Mouse (Mus musculus) right cerebral cortex, postnatal 14 days (tissue): ENCODE results near the gene Frmpd4.
A peak's percentile ranks its signal among the peaks of the same experiment; 100 is the strongest.

ENCODE experiments used
- DNase-seq: peaks from one replicate; pipeline ENCODE4 v3.0.0; 2022

Frmpd4 gene

GRCm38 (mm10) chrX:168123589-168123965 lies 453.5 kb downstream of the Frmpd4 start:
- no peak for DNase-seq

DNA sequence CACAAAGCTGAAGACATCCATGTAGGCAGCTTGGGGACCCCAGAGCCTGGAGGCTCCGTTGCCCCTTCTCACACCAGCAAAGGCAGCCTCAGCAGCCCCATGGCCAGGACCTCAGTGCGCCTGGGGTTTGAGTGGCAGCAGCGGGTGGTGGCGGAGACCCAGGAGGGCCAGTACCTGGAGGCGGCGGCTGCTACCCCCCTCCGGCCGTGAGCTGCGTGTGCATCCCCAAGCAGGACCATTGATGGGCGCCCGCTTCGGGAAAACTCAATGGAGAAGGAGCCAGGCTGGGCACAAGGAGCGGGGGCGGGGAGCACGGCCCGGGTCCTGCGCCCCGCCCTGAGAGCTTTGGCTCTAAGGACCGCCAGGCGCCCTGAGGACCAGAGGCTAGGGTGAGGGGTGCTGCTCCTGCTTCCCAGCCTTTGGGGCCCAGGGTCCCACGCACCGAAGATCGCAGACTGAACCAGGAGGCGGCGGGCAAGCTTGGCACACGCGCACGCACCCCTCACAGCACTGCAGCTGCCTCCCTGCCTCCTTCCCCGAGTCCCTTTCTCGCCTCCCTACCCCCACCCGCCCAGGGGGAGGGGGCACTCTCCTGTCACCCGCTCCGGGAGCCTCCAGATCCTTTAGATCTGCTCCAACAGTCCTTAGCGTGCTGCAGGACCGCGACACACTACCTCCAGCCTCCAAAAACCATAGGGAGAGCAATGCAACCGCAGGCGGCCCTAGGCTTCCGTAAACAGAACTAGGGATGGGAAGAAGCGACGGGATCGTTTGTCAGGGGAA lies 454.0 kb downstream of the Frmpd4 start:
- peak; percentile 47 for DNase-seq

- DNase-seq, result peak; percentile 12
These were observed 535.4 kb downstream of the Frmpd4 start for GRCm38 (mm10) chrX:168041589-168041988.

GRCm38 (mm10) chrX:168020574-168021145 lies 556.4 kb downstream of the Frmpd4 start:
- DNase-seq, result no peak

DNA sequence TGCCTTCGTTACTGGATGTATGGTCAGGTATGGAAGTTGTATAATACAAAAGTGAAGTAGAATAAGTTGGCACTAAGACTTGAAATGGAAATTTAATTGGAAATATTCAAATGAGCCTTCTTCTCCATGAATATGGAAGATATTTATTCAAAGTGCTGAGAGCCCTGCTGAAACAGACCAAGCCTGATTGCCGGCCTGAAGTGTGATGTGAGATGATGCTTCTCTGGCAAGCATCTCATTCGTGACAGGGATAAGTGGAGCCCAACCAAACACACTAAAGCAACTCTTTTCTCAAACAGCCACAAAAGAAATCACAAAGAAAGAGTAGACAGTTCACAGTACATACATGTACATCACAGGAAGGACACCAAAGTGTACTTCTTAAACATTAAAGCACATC lies 559.2 kb downstream of the Frmpd4 start:
- no peak for DNase-seq

DNA sequence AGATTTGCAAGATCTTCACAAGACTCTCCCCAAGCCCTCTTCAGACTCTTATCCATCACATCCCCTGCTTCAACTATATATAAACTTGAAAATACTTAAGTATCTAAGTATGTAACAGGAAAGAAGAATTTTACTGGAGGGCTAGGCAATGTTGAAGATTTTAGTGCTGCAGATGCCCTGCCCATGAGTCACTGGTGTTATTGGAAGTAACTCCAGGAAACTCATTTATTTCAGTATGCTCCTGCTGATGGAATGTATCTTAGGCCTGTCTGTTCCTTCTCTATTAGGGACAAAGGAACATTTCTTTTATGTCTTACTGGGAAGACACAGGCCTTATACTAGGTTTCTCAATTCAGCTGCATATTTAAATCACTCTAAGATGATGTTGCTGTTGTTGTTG lies 592.2 kb downstream of the Frmpd4 start:
- no peak for DNase-seq

DNA sequence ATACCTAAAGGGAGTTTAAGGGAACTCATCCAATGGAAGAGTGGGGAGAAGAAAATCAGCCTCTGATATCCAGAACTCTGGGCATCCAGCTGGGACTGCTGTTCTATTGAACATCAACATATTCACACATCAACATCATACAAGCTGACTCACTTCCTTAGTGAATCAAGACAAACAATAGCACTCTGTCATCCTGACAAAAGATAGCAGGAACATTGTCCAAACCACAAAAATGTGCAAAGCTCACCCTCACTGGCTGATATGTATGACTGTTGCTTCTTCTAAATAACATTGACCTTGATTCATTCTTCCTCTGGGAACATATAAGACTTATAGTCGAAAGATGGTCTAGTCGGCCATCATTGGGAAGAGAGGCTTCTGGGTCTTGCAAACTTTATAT lies 625.8 kb downstream of the Frmpd4 start:
- no peak for DNase-seq

GRCm38 (mm10) chrX:167909483-167909882 lies 667.5 kb downstream of the Frmpd4 start:
- no peak for DNase-seq

GRCm38 (mm10) chrX:167901046-167901445 lies 676.0 kb downstream of the Frmpd4 start:
- no peak for DNase-seq

DNA sequence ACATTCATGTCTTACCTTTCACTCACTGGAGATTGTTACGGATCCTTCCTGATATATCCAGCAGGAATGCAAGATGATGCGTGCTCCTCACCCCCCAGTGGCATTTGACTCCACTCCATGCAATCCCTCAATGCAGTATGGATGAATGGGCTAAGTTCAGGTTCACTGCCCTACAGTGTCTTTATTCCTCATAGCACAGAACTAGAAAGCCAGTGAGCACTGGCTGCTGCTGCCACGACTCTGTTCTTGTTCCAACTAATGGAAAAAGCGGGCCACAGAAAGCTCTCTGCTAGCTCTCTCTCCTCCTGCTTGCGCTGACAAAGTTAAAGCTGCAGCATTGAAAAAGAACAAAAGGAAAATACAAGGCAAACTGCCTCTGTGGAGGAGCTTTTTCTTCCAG lies 722.2 kb downstream of the Frmpd4 start:
- DNase-seq, result no peak

- no peak for DNase-seq
These were observed 744.5 kb downstream of the Frmpd4 start for GRCm38 (mm10) chrX:167832543-167832942.

GRCm38 (mm10) chrX:167828456-167828855 lies 748.6 kb downstream of the Frmpd4 start:
- DNase-seq, result no peak

DNA sequence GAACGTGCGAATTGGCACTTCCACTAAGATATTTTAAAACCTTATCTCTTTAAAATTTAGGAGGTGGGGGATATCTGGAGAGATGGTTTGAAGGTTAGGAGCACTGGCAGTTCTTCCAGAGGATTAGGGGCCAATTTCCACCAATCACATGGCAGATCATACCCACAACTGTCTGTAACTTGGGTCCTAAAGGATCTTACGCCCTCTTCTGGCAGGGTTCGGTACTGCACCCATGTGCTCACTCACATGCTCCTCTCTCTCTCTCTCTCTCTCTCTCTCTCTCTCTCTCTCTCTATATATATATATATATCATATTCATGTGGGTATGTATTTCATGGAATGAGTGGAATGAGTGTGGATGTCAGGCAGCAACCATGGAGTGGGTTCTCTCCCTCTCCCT lies 759.7 kb downstream of the Frmpd4 start:
- peak; percentile 8 for DNase-seq

DNA sequence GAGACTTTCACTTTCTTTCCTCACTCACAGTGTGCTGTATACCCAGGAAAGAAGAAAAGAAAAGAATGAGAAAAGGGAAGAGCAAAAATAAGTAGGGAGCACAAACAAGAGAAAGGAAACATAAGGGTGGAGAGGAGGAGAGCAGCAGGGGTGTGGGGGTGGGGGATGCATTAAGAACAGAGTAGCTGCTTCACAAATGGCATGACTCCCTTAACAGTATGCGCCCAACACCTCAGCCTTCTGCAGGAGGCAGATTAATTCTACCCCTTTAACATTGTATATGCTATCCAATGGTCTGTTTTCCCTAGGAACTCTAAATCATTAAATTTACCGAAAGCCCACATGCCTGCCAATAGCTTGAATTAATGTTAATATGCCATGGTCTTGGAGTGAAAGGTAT lies 766.9 kb downstream of the Frmpd4 start:
- no peak for DNase-seq

- DNase-seq, result no peak
These were observed 768.5 kb downstream of the Frmpd4 start for GRCm38 (mm10) chrX:167808572-167808971.

DNA sequence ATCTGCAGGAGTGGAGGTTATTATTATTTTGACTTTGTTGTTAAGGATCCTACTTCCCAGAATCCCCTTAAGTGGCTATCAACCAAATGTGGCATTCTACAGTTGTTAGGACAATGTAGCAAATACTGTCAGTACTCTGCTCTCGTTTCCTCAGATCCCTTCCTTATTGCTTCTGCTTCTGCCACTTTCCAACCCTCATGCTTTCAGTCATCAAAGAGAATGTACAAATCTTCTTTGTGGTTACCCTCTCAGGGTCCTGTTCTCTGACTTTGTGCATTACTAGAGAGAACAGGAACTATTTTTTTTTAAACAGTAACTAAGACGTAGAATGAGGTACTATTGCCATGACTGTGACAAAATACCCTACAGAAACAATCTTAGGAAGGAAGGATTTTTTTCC lies 788.3 kb downstream of the Frmpd4 start:
- DNase-seq, result no peak

DNA sequence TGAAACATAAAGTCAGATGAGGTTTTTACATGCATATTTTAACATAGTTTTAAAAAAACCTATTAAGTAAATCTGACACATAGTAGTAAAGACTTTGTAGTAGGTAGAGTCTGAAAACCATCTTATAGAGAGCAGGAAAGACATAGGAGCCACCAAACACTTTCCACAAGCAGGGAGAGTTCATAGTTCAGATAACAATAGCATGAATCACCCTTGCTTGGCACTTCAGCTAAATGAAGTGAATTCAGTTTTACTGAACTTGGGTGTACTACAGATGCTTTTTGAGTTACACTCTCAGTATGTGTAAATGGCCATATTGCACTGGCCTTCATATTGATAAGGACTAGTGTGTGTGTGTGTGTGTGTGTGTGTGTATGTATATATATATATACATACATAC lies 793.5 kb downstream of the Frmpd4 start:
- no peak for DNase-seq

DNA sequence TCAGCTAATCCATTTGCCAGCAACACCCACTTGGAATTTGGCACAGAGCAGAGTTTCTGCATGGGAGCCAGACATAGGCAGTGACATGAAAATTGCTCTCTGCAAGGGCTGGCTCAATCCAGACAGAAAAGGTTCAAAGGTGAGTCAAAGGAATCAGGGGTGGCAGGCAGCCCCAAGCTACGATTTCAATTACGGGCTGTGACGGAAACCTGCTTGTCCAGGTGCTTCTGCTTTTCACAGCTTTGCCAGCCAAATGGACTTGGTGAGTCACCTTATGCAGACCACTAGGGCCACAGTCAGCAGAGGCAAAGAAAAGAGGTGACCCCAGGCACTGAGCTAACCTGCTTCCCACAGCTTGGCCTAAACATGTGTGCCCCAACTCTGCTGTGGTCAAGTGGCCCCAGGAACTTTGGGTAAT lies 857.5 kb downstream of the Frmpd4 start:
- no peak for DNase-seq

DNA sequence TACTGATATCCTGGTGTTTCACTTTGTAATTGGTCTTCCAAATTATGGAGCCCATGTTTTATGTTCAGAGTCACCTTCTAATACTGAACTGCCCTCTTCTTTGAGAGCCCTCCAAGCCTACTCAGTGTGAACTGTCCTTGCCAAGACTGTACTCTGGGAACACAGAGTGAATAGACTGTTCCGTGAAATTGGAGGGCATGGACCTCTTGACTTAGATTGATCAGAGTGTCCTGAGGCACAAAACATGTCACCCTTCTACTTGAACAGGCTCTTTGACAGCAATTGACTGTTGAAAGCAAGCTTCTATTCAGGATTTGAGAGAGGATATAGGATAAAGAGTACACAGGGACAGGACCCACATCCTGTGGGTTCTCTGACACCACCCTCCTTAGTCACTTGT lies 857.9 kb downstream of the Frmpd4 start:
- no peak for DNase-seq

- no peak for DNase-seq
These were observed 922.1 kb downstream of the Frmpd4 start for GRCm38 (mm10) chrX:167654806-167655495.

DNA sequence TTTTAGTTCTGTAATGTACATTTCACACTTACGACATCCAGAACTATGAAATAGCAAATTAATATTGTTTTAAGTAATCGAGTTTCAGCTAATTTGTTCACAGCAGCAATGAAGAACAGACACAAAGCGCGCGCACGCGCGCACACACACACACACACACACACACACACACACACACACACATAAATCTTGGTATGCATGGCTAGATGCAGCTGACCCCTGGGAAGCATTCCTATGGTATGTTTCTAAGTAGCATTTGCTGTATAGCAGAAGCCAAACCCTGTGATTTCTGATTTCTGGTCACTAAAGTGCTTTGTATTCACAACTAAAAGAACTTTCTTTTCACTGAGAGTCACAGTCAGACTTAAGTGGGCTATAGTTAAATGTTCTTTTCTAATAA lies 922.8 kb downstream of the Frmpd4 start:
- no peak for DNase-seq

GRCm38 (mm10) chrX:167597639-167598217 lies 979.3 kb downstream of the Frmpd4 start:
- no peak for DNase-seq

GRCm38 (mm10) chrX:167552827-167553226 lies 1024.2 kb downstream of the Frmpd4 start:
- DNase-seq, result no peak

DNA sequence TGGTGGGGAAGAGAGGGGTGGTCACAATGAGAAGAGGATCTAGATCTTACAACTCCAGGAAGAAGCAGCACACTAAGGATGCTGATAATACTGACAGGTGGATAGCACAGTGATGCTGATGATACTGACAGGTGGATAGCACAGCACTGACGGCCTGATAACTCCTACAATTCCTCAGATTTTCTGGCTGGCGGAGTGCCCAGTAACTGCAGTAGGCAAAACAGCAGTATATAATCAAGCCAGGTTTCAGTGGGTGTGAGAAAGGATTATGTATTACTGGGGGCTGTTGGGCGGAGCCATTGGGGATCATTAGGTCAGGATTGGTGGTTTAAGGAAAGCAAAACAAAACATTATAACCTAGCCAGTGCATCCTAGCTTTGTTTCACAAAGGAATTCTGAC lies 1053.9 kb downstream of the Frmpd4 start:
- DNase-seq, result peak; percentile 18
